Mouse (Mus musculus) bone marrow macrophage, adult 2 months (primary cell): Measurements from ENCODE around the gene Slc7a7.

ENCODE experiments used
- CTCF ChIP-seq: IDR thresholded peaks from 2 replicates; pipeline ENCODE4 v1.5.1; 2012; ENCODE audit warnings: low read depth, mild to moderate bottlenecking, low read length, moderate library complexity
- POLR2A ChIP-seq: IDR thresholded peaks from 2 replicates; pipeline ENCODE4 v1.6.1; 2012; ENCODE audit warnings: mild to moderate bottlenecking, low read depth, low read length, borderline replicate concordance

- peak; percentile 63 for TF ChIP-seq CTCF
- TF ChIP-seq POLR2A = no peak
These were observed 46.9 kb upstream of the Slc7a7 start for GRCm38 (mm10) chr14:54464293-54465005.
